Mouse (Mus musculus) forebrain, embryonic 12.5 days (tissue): Measurements from ENCODE around the gene Rpl14. TPM values are rescaled to one million over a fixed set of nuclear protein-coding genes. Genes with fewer than 3 reads are reported as not detected.

Source experiments
- ATAC-seq: fragments of 200-750 bp; cut with Nextera tagmentation; 2 replicates; pipeline ENCODE4 v1.8.0; 2017; ENCODE audit warnings: moderate TSS enrichment; ENCODE audit not compliant: low FRiP score
- H3K27ac ChIP-seq: fragments of 300-500 bp; sonication (generic); 2 replicates; pipeline ENCODE4 v1.5.1; 2016; ENCODE audit warnings: mild to moderate bottlenecking
- H3K27me3 ChIP-seq: fragments of 300-500 bp; sonication (generic); 2 replicates; pipeline ENCODE4 v1.6.1; 2016; ENCODE audit warnings: mild to moderate bottlenecking
- H3K36me3 ChIP-seq: fragments of 300-500 bp; sonication (generic); replicated peaks from 2 replicates; pipeline ENCODE4 v1.6.1; 2016; ENCODE audit warnings: mild to moderate bottlenecking
- H3K4me1 ChIP-seq: fragments of 300-500 bp; sonication (generic); 2 replicates; pipeline ENCODE4 v1.6.1; 2016
- H3K4me2 ChIP-seq: fragments of 300-500 bp; sonication (generic); 2 replicates; pipeline ENCODE4 v1.6.1; 2016; ENCODE audit warnings: mild to moderate bottlenecking, moderate library complexity
- H3K4me3 ChIP-seq: fragments of 300-500 bp; sonication (generic); replicated peaks from 2 replicates; pipeline ENCODE4 v1.5.1; 2016; ENCODE audit warnings: mild to moderate bottlenecking
- H3K9ac ChIP-seq: fragments of 300-500 bp; sonication (generic); 2 replicates; pipeline ENCODE4 v1.6.1; 2016; ENCODE audit warnings: mild to moderate bottlenecking
- H3K9me3 ChIP-seq: fragments of 300-500 bp; sonication (generic); 2 replicates; pipeline ENCODE4 v1.6.1; 2016
- WGBS: fragments of 180-500 bp; shearing (Covaris S2); methylation state at CpG from one replicate; pipeline ENCODE4 v1.1.7; 2016; 5-methylcytosine and 5-hydroxymethylcytosine counted together
- polyA plus RNA-seq: library from polyadenylated mRNA; unstranded; fragments of >200 nt; fragmentation: Nextera tagmentation; extraction: Ambion mirVana; gene quantifications from 2 replicates; pipeline ENCODE4 v1.2.1, GENCODE M21; 2016

The Rpl14 gene
- polyA plus RNA-seq, 1 experiment from 2014 or later = 610 TPM

DNA sequence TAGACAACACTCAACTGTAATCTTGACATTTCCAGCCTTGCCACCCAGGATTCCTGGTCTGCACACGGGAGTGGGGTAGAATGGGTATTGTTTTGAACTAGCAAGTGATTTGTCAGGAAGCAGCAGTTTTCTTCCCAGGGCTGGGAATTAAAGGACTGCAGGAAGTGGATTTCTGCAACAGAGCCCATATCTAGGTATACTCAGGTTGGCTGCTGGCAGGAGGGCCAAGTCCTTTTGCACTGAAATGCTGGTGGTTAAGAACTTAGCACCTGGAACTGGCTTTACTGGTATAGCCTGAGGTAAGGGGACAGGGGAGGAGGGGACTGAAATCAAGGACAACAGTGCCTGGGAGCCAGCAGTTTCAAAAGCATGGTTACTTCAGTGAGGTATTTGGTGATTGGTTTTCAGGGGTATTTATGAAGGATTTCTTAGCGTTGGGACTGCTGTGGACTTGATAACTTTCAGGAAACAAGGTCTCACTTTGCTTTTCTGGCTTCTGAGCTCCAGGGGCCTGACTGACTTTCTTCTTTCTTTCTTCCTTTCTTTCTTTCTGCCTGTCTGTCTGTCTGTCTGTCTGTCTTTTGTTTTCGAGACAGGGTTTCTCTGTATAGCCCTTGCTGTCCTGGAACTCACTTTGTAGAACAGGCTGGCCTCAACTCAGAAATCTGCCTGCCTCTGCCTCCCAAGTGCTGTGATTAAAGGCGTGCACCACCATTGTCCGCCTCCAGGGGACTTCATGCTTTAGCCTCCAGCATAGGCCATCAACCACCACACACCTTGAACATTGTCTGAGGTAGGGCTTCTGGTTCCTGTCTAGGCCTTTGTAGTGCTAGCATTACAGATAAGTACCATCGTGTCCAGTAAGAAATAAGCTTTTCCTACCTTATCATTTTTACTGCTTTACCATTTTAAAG lies 4.8 kb downstream of the Rpl14 start:
- Histone ChIP-seq H3K36me3 (peaks cover 41% of the 10 kb centered on the region), H3K9ac (no peak overlapping the region), H3K4me3 (no peak overlapping the region), H3K4me1 (peaks cover 25% of the 10 kb centered on the region), H3K4me2 (peak overlapping the region; percentile 91), H3K27ac (peak overlapping the region; percentile 81), H3K27me3 (no peaks in the 10 kb centered on the region), H3K9me3 (no peaks in the 10 kb centered on the region)
- no peak for ATAC-seq
- 58% methylated on average over 6 of the region's 6 CpGs for WGBS

- no peaks in the 10 kb centered on the region for H3K9me3 ChIP-seq
- 3% methylated on average over 4 of the region's 4 CpGs for WGBS
- peak overlapping the region; percentile 81 for H3K27ac ChIP-seq
- peaks cover 41% of the 10 kb centered on the region for H3K36me3 ChIP-seq
- H3K27me3 ChIP-seq = no peaks in the 10 kb centered on the region
- H3K4me1 ChIP-seq = peaks cover 25% of the 10 kb centered on the region
- H3K4me2 ChIP-seq = peak overlapping the region; percentile 91
- peak overlapping the region; percentile 72 for H3K4me3 ChIP-seq
- ATAC-seq = peak; percentile 7; the same call in 1 of the 2 replicates
- H3K9ac ChIP-seq = no peak overlapping the region
Observed at GRCm38 (mm10) chr9:120576662-120577013, 5.4 kb downstream of the Rpl14 start.

- Histone ChIP-seq H3K4me2 (peak overlapping the region; percentile 91), H3K9me3 (no peaks in the 10 kb centered on the region), H3K4me3 (peak overlapping the region; percentile 72), H3K27me3 (no peaks in the 10 kb centered on the region), H3K9ac (peak overlapping the region; percentile 88), H3K27ac (peak overlapping the region; percentile 81), H3K4me1 (peaks cover 26% of the 10 kb centered on the region), H3K36me3 (peaks cover 41% of the 10 kb centered on the region)
- ATAC-seq = peak; percentile 92
- WGBS = under 1% methylated on average over 43 of the region's 43 CpGs
Observed at GRCm38 (mm10) chr9:120577133-120577651, 5.9 kb downstream of the Rpl14 start.

GRCm38 (mm10) chr9:120577706-120578405 lies 6.6 kb downstream of the Rpl14 start:
- Histone ChIP-seq H3K9me3 (no peaks in the 10 kb centered on the region), H3K36me3 (peaks cover 36% of the 10 kb centered on the region), H3K27me3 (no peaks in the 10 kb centered on the region), H3K4me3 (peak overlapping the region; percentile 72), H3K4me1 (peaks cover 25% of the 10 kb centered on the region), H3K9ac (peak overlapping the region; percentile 88), H3K27ac (no peak overlapping the region), H3K4me2 (peak overlapping the region; percentile 91)
- 60% methylated on average over 12 of the region's 12 CpGs for WGBS
- no peak for ATAC-seq

DNA sequence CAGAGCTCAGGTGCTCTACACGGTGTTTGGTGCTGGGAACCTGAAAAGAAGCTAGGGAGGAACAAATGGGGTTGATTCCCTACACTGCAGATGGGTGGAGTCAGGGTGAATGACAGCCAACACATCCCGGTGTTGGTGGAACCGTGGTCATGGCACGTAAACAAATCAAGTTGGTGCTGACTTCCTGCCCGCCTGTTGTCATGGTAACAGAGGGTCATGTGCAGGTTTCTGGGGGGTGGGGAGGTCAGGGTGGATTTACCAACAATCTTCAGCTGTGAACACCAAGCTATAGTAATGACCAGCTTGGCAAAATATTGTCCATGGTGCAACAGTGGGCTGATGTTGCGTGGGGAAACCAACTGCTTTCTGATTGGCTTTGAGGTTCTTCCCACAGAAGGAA lies 7.5 kb downstream of the Rpl14 start:
- H3K9me3 ChIP-seq = no peaks in the 10 kb centered on the region
- H3K4me3 ChIP-seq = no peak overlapping the region
- ATAC-seq = no peak
- H3K27me3 ChIP-seq = peaks cover 6% of the 10 kb centered on the region; the same call in 1 of the 2 replicates
- WGBS = 79% methylated on average over 6 of the region's 6 CpGs
- no peak overlapping the region for H3K27ac ChIP-seq
- no peak overlapping the region for H3K9ac ChIP-seq
- H3K36me3 ChIP-seq = peaks cover 28% of the 10 kb centered on the region
- no peak overlapping the region for H3K4me2 ChIP-seq
- peaks cover 28% of the 10 kb centered on the region for H3K4me1 ChIP-seq

DNA sequence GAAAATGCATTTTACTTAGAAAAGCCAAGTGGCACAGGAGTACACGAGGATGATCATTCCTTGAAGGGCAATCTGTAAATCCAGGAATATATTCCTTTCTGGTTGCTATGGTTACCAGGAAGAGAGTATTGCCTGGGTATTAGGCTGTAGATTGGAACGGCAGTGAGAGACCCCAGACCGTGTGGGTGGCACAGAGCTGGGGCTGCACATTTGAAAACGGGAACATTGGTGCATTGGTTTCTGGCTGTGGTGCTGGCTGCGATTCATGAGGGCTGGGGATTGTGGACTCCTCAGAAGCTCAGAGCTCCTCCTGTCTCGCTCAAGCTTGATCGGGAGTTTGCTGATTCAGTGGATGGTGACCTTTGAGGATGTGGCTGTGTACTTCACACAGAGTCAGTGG lies 8.6 kb downstream of the Rpl14 start:
- Histone ChIP-seq H3K4me2 (no peak overlapping the region), H3K27ac (no peak overlapping the region), H3K36me3 (peaks cover 17% of the 10 kb centered on the region), H3K4me3 (no peak overlapping the region), H3K27me3 (peaks cover 6% of the 10 kb centered on the region; the same call in 1 of the 2 replicates), H3K9ac (no peak overlapping the region), H3K4me1 (peaks cover 28% of the 10 kb centered on the region), H3K9me3 (no peaks in the 10 kb centered on the region)
- ATAC-seq = no peak
- WGBS = 79% methylated on average over 7 of the region's 7 CpGs

- peak; percentile 40; the same call in 1 of the 2 replicates for ATAC-seq
- Histone ChIP-seq H3K4me2 (peak overlapping the region; percentile 55), H3K36me3 (no peaks in the 10 kb centered on the region), H3K27me3 (peaks cover 6% of the 10 kb centered on the region; the same call in 1 of the 2 replicates), H3K27ac (peak overlapping the region; percentile 47; the same call in 1 of the 2 replicates), H3K9ac (peak overlapping the region; percentile 44), H3K4me3 (peak overlapping the region; percentile 29), H3K4me1 (peaks cover 22% of the 10 kb centered on the region), H3K9me3 (no peaks in the 10 kb centered on the region)
- 25% methylated on average over 21 of the region's 21 CpGs for WGBS
Observed at GRCm38 (mm10) chr9:120581941-120582618, 10.8 kb downstream of the Rpl14 start.

DNA sequence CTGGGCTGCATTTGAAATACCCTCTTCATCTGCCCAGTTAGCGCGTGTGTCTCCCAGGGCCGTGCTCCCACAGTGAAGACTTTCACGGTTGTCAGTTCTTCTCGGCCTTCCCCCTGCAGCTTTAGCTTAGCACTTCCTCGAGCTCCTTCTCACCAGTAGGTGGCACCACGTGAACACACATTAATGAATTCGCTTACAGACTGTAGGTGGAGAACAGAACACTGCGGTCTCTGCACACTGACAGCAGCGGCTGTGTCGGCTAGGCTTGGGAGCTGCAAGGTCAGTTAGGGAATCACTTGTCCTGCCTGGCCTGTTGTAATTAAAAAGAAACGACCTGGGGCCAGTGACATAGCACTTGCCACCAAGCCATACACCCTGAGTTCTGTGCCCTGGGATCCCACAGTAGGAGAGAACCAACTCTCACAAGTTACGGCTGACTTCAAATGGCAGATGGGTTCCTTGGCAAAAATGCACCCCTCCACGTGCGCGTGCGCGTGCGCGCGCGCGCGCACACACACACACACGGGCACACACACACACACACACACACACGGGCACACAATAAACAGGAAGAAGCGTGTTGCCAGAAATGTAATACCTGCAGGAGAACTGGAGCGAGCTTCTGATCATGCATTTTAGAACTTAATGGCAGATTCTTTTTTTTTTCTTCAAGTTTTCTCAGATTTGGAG lies 11.5 kb downstream of the Rpl14 start:
- Histone ChIP-seq H3K9me3 (no peaks in the 10 kb centered on the region), H3K9ac (peak overlapping the region; percentile 44), H3K27me3 (peaks cover 6% of the 10 kb centered on the region; the same call in 1 of the 2 replicates), H3K36me3 (no peaks in the 10 kb centered on the region), H3K4me1 (peaks cover 18% of the 10 kb centered on the region), H3K27ac (peak overlapping the region; percentile 47), H3K4me3 (peak overlapping the region; percentile 29), H3K4me2 (peak overlapping the region; percentile 55)
- WGBS = 11% methylated on average over 28 of the region's 28 CpGs
- ATAC-seq = peak; percentile 81

GRCm38 (mm10) chr9:120583314-120583713 lies 12.1 kb downstream of the Rpl14 start:
- peaks cover 15% of the 10 kb centered on the region for H3K4me1 ChIP-seq
- WGBS = 78% methylated on average over 3 of the region's 3 CpGs
- peaks cover 6% of the 10 kb centered on the region; the same call in 1 of the 2 replicates for H3K27me3 ChIP-seq
- H3K36me3 ChIP-seq = no peaks in the 10 kb centered on the region
- no peaks in the 10 kb centered on the region for H3K9me3 ChIP-seq
- H3K27ac ChIP-seq = no peak overlapping the region
- H3K9ac ChIP-seq = no peak overlapping the region
- no peak for ATAC-seq
- H3K4me3 ChIP-seq = no peak overlapping the region
- peak overlapping the region; percentile 55 for H3K4me2 ChIP-seq

DNA sequence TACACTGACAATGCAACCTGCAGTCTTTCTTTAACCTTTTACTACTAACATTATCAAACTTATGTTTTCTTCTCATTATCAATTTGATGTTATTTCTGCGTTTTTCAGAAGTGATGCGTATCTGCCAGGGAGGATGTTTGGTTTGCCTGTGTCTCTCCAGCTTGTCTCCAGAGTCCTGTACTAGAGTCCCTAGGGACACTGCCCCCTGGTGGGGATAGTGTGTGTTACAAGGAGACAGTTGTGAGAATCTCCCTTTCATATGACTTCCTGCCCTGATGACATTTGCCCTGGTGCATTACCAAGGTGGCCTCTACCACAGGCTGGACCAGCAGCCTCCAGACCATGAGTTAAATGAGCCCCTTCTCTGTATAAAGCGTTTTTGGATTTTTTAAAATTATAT lies 15.3 kb downstream of the Rpl14 start:
- Histone ChIP-seq H3K27me3 (peaks cover 6% of the 10 kb centered on the region; the same call in 1 of the 2 replicates), H3K27ac (no peak overlapping the region), H3K9me3 (no peaks in the 10 kb centered on the region), H3K9ac (no peak overlapping the region), H3K4me1 (peaks cover 15% of the 10 kb centered on the region), H3K4me3 (no peak overlapping the region), H3K36me3 (no peaks in the 10 kb centered on the region), H3K4me2 (no peak overlapping the region)
- 18% methylated on average over 3 of the region's 3 CpGs for WGBS
- ATAC-seq = no peak

GRCm38 (mm10) chr9:120591490-120591889 lies 20.2 kb downstream of the Rpl14 start:
- H3K27me3 ChIP-seq = 0 out of 2 replicates have a peak, but pooled peaks cover 13% of the 10 kb centered on the region
- no peak overlapping the region for H3K27ac ChIP-seq
- H3K4me1 ChIP-seq = peaks cover 29% of the 10 kb centered on the region
- H3K36me3 ChIP-seq = no peaks in the 10 kb centered on the region
- no peak for ATAC-seq
- H3K4me3 ChIP-seq = no peak overlapping the region
- whole genome bisulfite sequencing = 4% methylated on average over 9 of the region's 9 CpGs
- H3K9me3 ChIP-seq = no peaks in the 10 kb centered on the region
- H3K9ac ChIP-seq = no peak overlapping the region
- H3K4me2 ChIP-seq = no peak overlapping the region
